ENCODE assay signal across 8 mouse cellular contexts in the genomic region with DNA sequence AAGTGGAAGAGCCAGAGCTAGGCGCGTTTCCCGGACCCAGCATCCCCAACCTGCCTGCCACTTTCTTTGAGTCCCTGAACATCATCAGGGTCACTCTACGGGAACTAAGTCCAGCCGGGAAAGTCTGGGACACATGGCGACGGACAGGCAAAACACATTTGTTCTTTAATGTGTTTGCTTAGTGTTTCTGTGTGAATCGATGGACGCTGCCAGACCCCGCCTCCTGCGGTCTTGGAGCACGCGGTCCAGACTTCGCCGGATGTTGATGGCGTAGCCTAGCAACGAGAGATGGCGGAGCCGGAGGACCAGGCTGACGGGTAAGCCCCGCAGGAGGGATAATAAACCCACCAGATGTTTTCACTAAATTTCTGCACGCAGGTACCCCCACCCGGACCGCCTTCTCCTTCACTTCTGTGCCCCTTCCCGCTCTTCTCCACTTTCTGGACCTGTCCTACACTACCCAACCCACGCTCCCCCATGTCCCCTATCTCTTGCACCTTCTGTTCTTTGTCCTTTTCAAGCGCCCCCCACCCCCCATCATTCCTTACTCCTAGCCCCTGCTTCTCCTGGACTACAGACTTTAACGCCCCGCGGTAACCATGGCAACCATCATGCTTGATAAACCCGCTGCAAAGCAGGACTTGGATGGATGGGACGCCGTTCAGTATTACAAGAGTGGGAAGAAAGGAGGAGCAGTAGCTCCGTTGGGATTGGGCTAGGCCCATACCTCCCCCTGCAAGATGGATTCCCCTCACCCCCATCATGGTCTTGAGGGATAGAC. TPM values are rescaled to one million over a fixed set of nuclear protein-coding genes. Genes with fewer than 3 reads are reported as not detected.
DNase-seq lines count a peak whose midpoint lies in the region; ATAC-seq and TF ChIP-seq lines count a peak whose summit lies in the region.

No protein-coding gene starts in this region.

- H3K9me3 ChIP-seq in ES-E14 (ENCODE audit: control insufficient read depth, insufficient read depth, low read depth, low read length), result no peaks in the 10 kb centered on the region
- H3K9me3 ChIP-seq in hindbrain, embryonic 14.5 days (ENCODE audit: control insufficient read depth, low read length), result no peaks in the 10 kb centered on the region

- peak; percentile 85 for ATAC-seq in hindbrain, embryonic 14.5 days (ENCODE audit: low FRiP score)

- no peaks in the 10 kb centered on the region for H3K27me3 ChIP-seq in hindbrain, embryonic 14.5 days (ENCODE audit: control insufficient read depth, insufficient read depth, low read length)

- peak overlapping the region; percentile 70 to 80 for H3K4me3 ChIP-seq in ES-E14 (ENCODE audit: insufficient read depth in 1 of 2, low read depth in 1 of 2, low read length in 2 of 2, poor library complexity in 1 of 2, severe bottlenecking in 1 of 2)
- H3K4me3 ChIP-seq in brown adipose tissue, adult 24 weeks (ENCODE audit: insufficient read depth, low read depth, low read length), result peak overlapping the region; percentile 71
- H3K4me3 ChIP-seq in hindbrain, embryonic 14.5 days (replicated peaks; ENCODE audit: low read length), result peak overlapping the region; percentile 68

- in situ Hi-C loops in ES-E14 (cut with MboI; ENCODE audit: low sequenced_read_pairs in 2 of 2, unreplicated experiment in 2 of 2), result no loop called here

- DNase-seq in ES-E14 (ENCODE audit: low read depth, low spot score), result no peak
- peak; percentile 72 for DNase-seq in gastrocnemius, adult 18-20 months (ENCODE audit: low spot score)
- DNase-seq in hindbrain, embryonic 14.5 days (ENCODE audit: low spot score), result peak; percentile 85
- peak; percentile 62 to 66 for DNase-seq in layer of hippocampus, postnatal 36 days
- peak; percentile 90 for DNase-seq in lung, postnatal 36 days
- DNase-seq in retina, postnatal 1 day, result peak; percentile 90
- peak; percentile 70 for DNase-seq in yolk sac, embryonic 10.5 days (ENCODE audit: low spot score)

- H3K4me1 ChIP-seq in ES-E14 (ENCODE audit: control insufficient read depth in 2 of 2, insufficient read depth in 2 of 2, low read length in 2 of 2, poor library complexity in 1 of 2), result peaks cover 0 to 3% of the 10 kb centered on the region in 2 experiments; a peak in 1 of 4 replicates
- H3K4me1 ChIP-seq in brown adipose tissue, adult 24 weeks (ENCODE audit: control insufficient read depth, insufficient read depth, insufficient read length, low read length), result 0 out of 2 replicates have a peak, but pooled peaks cover 3% of the 10 kb centered on the region
- peaks cover 46% of the 10 kb centered on the region for H3K4me1 ChIP-seq in hindbrain, embryonic 14.5 days (replicated peaks; ENCODE audit: control insufficient read depth, insufficient read depth, low read length)

- peak overlapping the region; percentile 79 for H3K4me2 ChIP-seq in hindbrain, embryonic 14.5 days (replicated peaks)

- peak overlapping the region; percentile 13 for H3K9ac ChIP-seq in ES-E14 (ENCODE audit: insufficient read depth, low read depth, low read length, poor library complexity, severe bottlenecking)
- H3K9ac ChIP-seq in hindbrain, embryonic 14.5 days, result peak overlapping the region; percentile 78

- H3K27ac ChIP-seq in ES-E14 (ENCODE audit: insufficient read depth, low read depth, low read length, poor library complexity, severe bottlenecking), result no peak overlapping the region
- H3K27ac ChIP-seq in brown adipose tissue, adult 24 weeks (replicated peaks; ENCODE audit: low read depth, low read length), result no peak overlapping the region
- peak overlapping the region; percentile 80 for H3K27ac ChIP-seq in hindbrain, embryonic 14.5 days

- under 1% methylated on average over 34 of the region's 34 CpGs for WGBS in hindbrain, embryonic 14.5 days

- H3K36me3 ChIP-seq in ES-E14 (ENCODE audit: control insufficient read depth, insufficient read depth, low read length, poor library complexity, severe bottlenecking), result no peaks in the 10 kb centered on the region
- no peaks in the 10 kb centered on the region for H3K36me3 ChIP-seq in hindbrain, embryonic 14.5 days (replicated peaks; ENCODE audit: control insufficient read depth, insufficient read depth)

TF ChIP-seq in ES-E14, 5 proteins besides CTCF, POLR2A, EP300 and RAD21:
- TF ChIP-seq ZC3H11A (IDR thresholded peaks at IDR 0.05; ENCODE audit: borderline replicate concordance, low read depth, low read length) (no peak), ZNF384 (IDR thresholded peaks at IDR 0.05; ENCODE audit: low read depth, low read length) (no peak), HCFC1 (IDR thresholded peaks at IDR 0.05; ENCODE audit: borderline replicate concordance, insufficient read depth, low read length) (no peak), MAFK (IDR thresholded peaks at IDR 0.05; ENCODE audit: insufficient read depth, low read depth, low read length) (no peak), CHD2 (IDR thresholded peaks at IDR 0.05; ENCODE audit: low read depth, low read length) (no peak)

RNA-seq across cellular contexts. Expression of a gene that starts 0.7 kb away (rescaled TPM):
- 6.2 and 6.4 TPM in 2 replicates for total RNA-seq in ES-E14 (2012; rRNA removed)
- not detected in 2 replicates for polyA plus RNA-seq in brown adipose tissue, adult 24 weeks (2012; ENCODE audit: insufficient read depth, insufficient read length, missing spikeins)
- total RNA-seq in gastrocnemius, adult 18-20 months (2021), result under 1 TPM in 1 of 2 experiments, not detected in 1; 0.26 TPM
- 12.0 and 14.1 TPM in 2 replicates for polyA plus RNA-seq in hindbrain, embryonic 14.5 days (2014; fragmentation: Nextera tagmentation; extraction: Ambion mirVana)
- 1 to 10 TPM; 1.6 to 2.3 TPM for total RNA-seq in layer of hippocampus, postnatal 36 days (2021)

RNA-seq across cellular contexts. Expression of a gene that starts 0.7 kb away (rescaled TPM):
- total RNA-seq in ES-E14 (2012; rRNA removed), result 6.3 and 10.1 TPM in 2 replicates
- 3.3 and 4.4 TPM in 2 replicates for polyA plus RNA-seq in brown adipose tissue, adult 24 weeks (2012; ENCODE audit: insufficient read depth, insufficient read length, missing spikeins)
- 10 to 100 TPM; 29.7 to 29.9 TPM for total RNA-seq in gastrocnemius, adult 18-20 months (2021)
- polyA plus RNA-seq in hindbrain, embryonic 14.5 days (2014; fragmentation: Nextera tagmentation; extraction: Ambion mirVana), result 39.3 and 41.2 TPM in 2 replicates
- total RNA-seq in layer of hippocampus, postnatal 36 days (2021), result 10 to 100 TPM; 47.9 to 50.9 TPM

RNA-seq across cellular contexts. Expression of a gene that starts 38.7 kb away (rescaled TPM):
- total RNA-seq in ES-E14 (2012; rRNA removed), result 69.3 and 116 TPM in 2 replicates
- polyA plus RNA-seq in brown adipose tissue, adult 24 weeks (2012; ENCODE audit: insufficient read depth, insufficient read length, missing spikeins), result 28.3 and 31.9 TPM in 2 replicates
- total RNA-seq in gastrocnemius, adult 18-20 months (2021), result 100 to 1,000 TPM; 174 to 191 TPM
- 78.7 and 82.4 TPM in 2 replicates for polyA plus RNA-seq in hindbrain, embryonic 14.5 days (2014; fragmentation: Nextera tagmentation; extraction: Ambion mirVana)
- 100 to 1,000 TPM; 294 to 299 TPM for total RNA-seq in layer of hippocampus, postnatal 36 days (2021)
